Mouse (Mus musculus): ENCODE results near the gene Vmn1r73. TPM values are rescaled to one million over a fixed set of nuclear protein-coding genes. Genes with fewer than 3 reads are reported as not detected.

Vmn1r73 gene
- not detected in 2 replicates for polyA plus RNA-seq (2016; fragmentation: Nextera tagmentation; extraction: Ambion mirVana)

- no peak within 1 kb of the TSS for H3K4me2 ChIP-seq
- ATAC-seq (ENCODE audit: low FRiP score) = no peak
- peaks cover 40% of the 10 kb centered on the region for H3K9me3 ChIP-seq
- H3K27me3 ChIP-seq = no peaks in the 10 kb centered on the region
- no peak within 1 kb of the TSS for H3K9ac ChIP-seq
- H3K4me3 ChIP-seq (replicated peaks) = no peak within 1 kb of the TSS
- 100% methylated on average over 1 of the region's 1 CpGs for WGBS
- H3K36me3 ChIP-seq (replicated peaks) = no peaks in the 10 kb centered on the region
- no peak within 1 kb of the TSS for H3K27ac ChIP-seq
- no peaks in the 10 kb centered on the region for H3K4me1 ChIP-seq
Observed at GRCm38 (mm10) chr7:11729966-11730365, at the start of gene Vmn1r73. Vmn1r73 (plus strand) TSS chr7:11730266.

Other genes starting within 250 kb of the Vmn1r73 start
- not detected in 2 replicates for gene Zscan4-ps2, start 216.0 kb upstream of the Vmn1r73 start, polyA plus RNA-seq (2016; fragmentation: Nextera tagmentation; extraction: Ambion mirVana)
- not detected in 2 replicates for gene Zscan4-ps3, start 121.0 kb upstream of the Vmn1r73 start, polyA plus RNA-seq (2016; fragmentation: Nextera tagmentation; extraction: Ambion mirVana)
- gene Vmn1r72, start 50.1 kb upstream of the Vmn1r73 start, polyA plus RNA-seq (2016; fragmentation: Nextera tagmentation; extraction: Ambion mirVana) = not detected in 2 replicates
- gene Vmn1r74, start 103.7 kb downstream of the Vmn1r73 start, polyA plus RNA-seq (2016; fragmentation: Nextera tagmentation; extraction: Ambion mirVana) = not detected in 2 replicates
- gene Vmn1r75, start 144.4 kb downstream of the Vmn1r73 start, polyA plus RNA-seq (2016; fragmentation: Nextera tagmentation; extraction: Ambion mirVana) = not detected in 2 replicates
- gene Vmn1r76, start 207.9 kb downstream of the Vmn1r73 start, polyA plus RNA-seq (2016; fragmentation: Nextera tagmentation; extraction: Ambion mirVana) = not detected in 2 replicates

Data from forebrain, embryonic 12.5 days (tissue).